Mouse (Mus musculus): ENCODE results near the gene Dot1l. TPM values are rescaled to one million over a fixed set of nuclear protein-coding genes. Genes with fewer than 3 reads are reported as not detected.

Dot1l gene
- polyA plus RNA-seq, 1 experiment = 46.2 TPM

- Histone ChIP-seq H3K4me1 (ENCODE audit: control insufficient read depth, insufficient read depth, insufficient read length) (peaks cover 10% of the 10 kb centered on the region), H3K4me3 (ENCODE audit: extremely low read depth, insufficient read depth, insufficient read length) (peak overlapping the region; percentile 49; the same call in 1 of the 2 replicates), H3K27ac (ENCODE audit: insufficient read depth, low read length) (no peak overlapping the region), H3K36me3 (ENCODE audit: control insufficient read depth, insufficient read depth, low read length) (peaks cover 29% of the 10 kb centered on the region), H3K27me3 (ENCODE audit: control insufficient read depth, insufficient read depth, low read length) (peaks cover 14% of the 10 kb centered on the region)
- TF ChIP-seq POLR2A (IDR thresholded peaks at IDR 0.05; ENCODE audit: low read depth, low read length) (no peak), CTCF (IDR thresholded peaks at IDR 0.05; ENCODE audit: extremely low read depth, insufficient read depth, insufficient read length, insufficient replicate concordance) (no peak)
- WGBS = 67% methylated on average over 34 of the region's 34 CpGs
- DNase-seq (ENCODE audit: low read depth in 1 of 2, low spot score in 2 of 2) = no peak
Observed at GRCm38 (mm10) chr10:80806341-80807056, 51.5 kb downstream of the Dot1l start.

- Histone ChIP-seq H3K4me1 (ENCODE audit: control insufficient read depth, insufficient read depth, insufficient read length) (peaks cover 10% of the 10 kb centered on the region), H3K36me3 (ENCODE audit: control insufficient read depth, insufficient read depth, low read length) (peaks cover 27% of the 10 kb centered on the region), H3K27me3 (ENCODE audit: control insufficient read depth, insufficient read depth, low read length) (peaks cover 14% of the 10 kb centered on the region), H3K27ac (ENCODE audit: insufficient read depth, low read length) (no peak overlapping the region), H3K4me3 (ENCODE audit: extremely low read depth, insufficient read depth, insufficient read length) (peak overlapping the region; percentile 49)
- WGBS = 2% methylated on average over 42 of the region's 58 CpGs
- no peak for TF ChIP-seq CTCF (IDR thresholded peaks at IDR 0.05; ENCODE audit: extremely low read depth, insufficient read depth, insufficient read length, insufficient replicate concordance)
- no peak for TF ChIP-seq POLR2A (IDR thresholded peaks at IDR 0.05; ENCODE audit: low read depth, low read length)
- DNase-seq (ENCODE audit: low read depth in 1 of 2, low spot score in 2 of 2) = peak in 1 of 2 experiments; percentile 55
Observed at GRCm38 (mm10) chr10:80807057-80807627, 52.1 kb downstream of the Dot1l start.

DNA sequence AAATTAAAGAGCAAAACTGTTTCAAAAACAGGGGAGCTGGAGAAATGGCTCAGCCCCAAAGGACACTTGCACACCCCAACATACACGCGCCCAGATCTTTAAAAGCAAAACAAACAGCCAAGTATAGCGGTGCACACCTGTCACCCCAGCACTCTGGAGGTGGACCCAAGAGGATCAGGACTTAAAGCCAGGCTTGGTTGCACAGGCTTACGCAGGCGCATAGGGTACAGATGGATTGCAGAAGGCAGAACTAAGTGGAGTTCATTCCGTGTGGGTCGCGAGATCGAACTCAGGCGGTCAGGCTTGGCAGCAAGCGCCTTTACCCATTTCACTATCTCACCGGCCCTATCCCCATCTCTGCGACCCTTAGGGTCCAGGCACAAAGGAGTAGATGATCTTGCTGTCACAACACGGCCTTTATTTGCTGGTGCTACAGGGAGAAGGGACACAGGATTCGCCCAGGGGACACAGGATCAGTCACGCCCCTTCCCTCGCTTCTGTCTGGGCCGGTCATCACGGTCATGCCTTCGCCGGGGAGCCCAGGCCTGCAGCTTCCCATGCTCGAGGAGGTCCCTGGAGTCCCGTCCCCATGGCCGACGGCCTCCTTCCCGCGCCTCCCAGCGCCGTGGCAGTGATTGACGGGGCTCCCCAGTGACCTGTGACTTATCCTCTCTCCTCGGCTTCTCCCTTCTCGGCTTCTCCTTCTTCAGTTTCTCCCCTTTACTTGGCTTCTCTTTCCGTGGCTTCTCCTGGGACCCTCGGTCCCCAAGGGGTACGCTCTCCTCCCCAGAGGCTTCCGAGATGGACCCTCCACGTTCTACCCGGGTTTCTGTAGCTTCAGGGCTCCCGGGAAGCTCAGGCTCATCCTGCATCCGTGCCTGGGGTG is 53.3 kb downstream of the Dot1l start:
- DNase-seq (ENCODE audit: low read depth in 1 of 2, low spot score in 2 of 2) = no peak
- Histone ChIP-seq H3K27me3 (ENCODE audit: control insufficient read depth, insufficient read depth, low read length) (peaks cover 17% of the 10 kb centered on the region), H3K4me3 (ENCODE audit: extremely low read depth, insufficient read depth, insufficient read length) (no peak overlapping the region), H3K27ac (ENCODE audit: insufficient read depth, low read length) (no peak overlapping the region), H3K36me3 (ENCODE audit: control insufficient read depth, insufficient read depth, low read length) (peaks cover 16% of the 10 kb centered on the region), H3K4me1 (ENCODE audit: control insufficient read depth, insufficient read depth, insufficient read length) (peaks cover 10% of the 10 kb centered on the region)
- TF ChIP-seq CTCF (IDR thresholded peaks at IDR 0.05; ENCODE audit: extremely low read depth, insufficient read depth, insufficient read length, insufficient replicate concordance) = no peak
- TF ChIP-seq POLR2A (IDR thresholded peaks at IDR 0.05; ENCODE audit: low read depth, low read length) = no peak
- 28% methylated on average over 40 of the region's 40 CpGs for WGBS

DNA sequence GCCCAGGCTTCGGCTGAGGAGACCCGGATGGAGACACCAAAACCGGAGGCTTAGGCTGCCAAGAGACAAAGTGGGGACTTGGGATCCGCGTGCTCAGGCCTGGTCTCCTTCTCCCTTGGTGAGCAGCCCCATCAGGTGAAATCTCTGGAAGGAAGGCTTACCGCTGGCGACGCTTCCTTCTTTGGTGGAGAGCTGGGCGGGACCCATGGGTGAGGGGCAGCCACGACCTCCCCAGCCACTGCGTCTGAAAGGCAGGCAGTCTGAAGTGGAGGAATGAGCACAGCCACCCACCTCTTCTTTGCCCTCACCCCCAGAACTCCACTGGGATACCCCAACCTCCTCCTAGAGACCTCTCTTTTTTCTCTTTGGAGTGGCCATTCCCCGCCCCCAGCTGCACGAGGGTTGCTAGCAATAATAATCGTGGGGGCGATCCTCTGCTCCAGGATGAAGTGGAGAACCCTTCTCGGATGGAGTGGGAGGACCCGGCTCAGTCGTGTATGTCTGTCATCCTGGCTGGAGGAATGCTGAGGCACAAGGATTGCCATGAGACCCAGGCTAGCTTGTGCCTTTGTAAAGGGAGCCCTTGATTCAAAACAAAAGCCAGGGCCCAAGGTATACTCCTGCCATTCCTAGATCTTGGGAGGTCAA is 54.1 kb downstream of the Dot1l start:
- Histone ChIP-seq H3K4me1 (ENCODE audit: control insufficient read depth, insufficient read depth, insufficient read length) (peaks cover 10% of the 10 kb centered on the region), H3K4me3 (ENCODE audit: extremely low read depth, insufficient read depth, insufficient read length) (no peak overlapping the region), H3K27me3 (ENCODE audit: control insufficient read depth, insufficient read depth, low read length) (peaks cover 17% of the 10 kb centered on the region), H3K27ac (ENCODE audit: insufficient read depth, low read length) (no peak overlapping the region), H3K36me3 (ENCODE audit: control insufficient read depth, insufficient read depth, low read length) (peaks cover 8% of the 10 kb centered on the region)
- DNase-seq (ENCODE audit: low read depth in 1 of 2, low spot score in 2 of 2) = no peak
- no peak for TF ChIP-seq POLR2A (IDR thresholded peaks at IDR 0.05; ENCODE audit: low read depth, low read length)
- TF ChIP-seq CTCF (IDR thresholded peaks at IDR 0.05; ENCODE audit: extremely low read depth, insufficient read depth, insufficient read length, insufficient replicate concordance) = no peak
- 14% methylated on average over 18 of the region's 18 CpGs for WGBS

GRCm38 (mm10) chr10:80810084-80810483 is 55.1 kb downstream of the Dot1l start:
- Histone ChIP-seq H3K4me1 (ENCODE audit: control insufficient read depth, insufficient read depth, insufficient read length) (peaks cover 10% of the 10 kb centered on the region), H3K4me3 (ENCODE audit: extremely low read depth, insufficient read depth, insufficient read length) (no peak overlapping the region), H3K27ac (ENCODE audit: insufficient read depth, low read length) (no peak overlapping the region), H3K36me3 (ENCODE audit: control insufficient read depth, insufficient read depth, low read length) (no peaks in the 10 kb centered on the region; the same call in 1 of the 2 replicates), H3K27me3 (ENCODE audit: control insufficient read depth, insufficient read depth, low read length) (peaks cover 17% of the 10 kb centered on the region)
- 33% methylated on average over 20 of the region's 20 CpGs for WGBS
- TF ChIP-seq POLR2A (IDR thresholded peaks at IDR 0.05; ENCODE audit: low read depth, low read length) = no peak
- no peak for TF ChIP-seq CTCF (IDR thresholded peaks at IDR 0.05; ENCODE audit: extremely low read depth, insufficient read depth, insufficient read length, insufficient replicate concordance)
- no peak for DNase-seq (ENCODE audit: low read depth in 1 of 2, low spot score in 2 of 2)

DNA sequence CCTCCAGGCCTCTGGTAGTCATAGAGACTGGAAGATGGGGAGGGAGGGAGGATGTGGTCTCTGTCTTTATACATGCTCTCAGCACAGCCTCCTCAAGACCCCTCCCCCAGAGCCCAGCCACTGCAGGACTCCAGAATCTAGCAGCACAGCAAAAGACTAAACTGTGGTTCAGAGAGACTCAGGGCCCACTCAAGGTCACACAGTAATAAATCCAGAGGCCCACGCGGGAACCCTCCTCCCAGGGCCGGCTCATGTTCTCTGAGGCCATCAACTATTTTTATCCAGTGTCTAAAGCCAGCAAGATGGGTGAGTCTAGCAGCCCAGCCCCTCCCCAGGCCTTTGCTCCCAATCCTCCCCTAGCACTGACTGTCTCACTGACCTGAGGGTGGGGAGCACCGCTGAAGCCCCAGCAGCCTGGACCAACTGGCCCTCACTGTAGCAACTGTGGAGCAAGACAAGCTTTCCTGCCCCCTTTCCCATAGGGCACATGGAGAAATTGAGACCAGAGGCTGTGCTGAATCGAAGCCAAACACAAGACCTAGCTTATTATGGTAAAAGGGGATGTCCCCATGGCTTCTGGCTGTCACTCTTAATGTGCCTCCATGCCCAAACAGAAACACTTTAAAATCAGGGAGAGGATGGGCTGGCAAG is 57.5 kb downstream of the Dot1l start:
- no peak overlapping the region for H3K4me3 ChIP-seq (ENCODE audit: extremely low read depth, insufficient read depth, insufficient read length)
- no peaks in the 10 kb centered on the region for H3K4me1 ChIP-seq (ENCODE audit: control insufficient read depth, insufficient read depth, insufficient read length)
- H3K36me3 ChIP-seq (ENCODE audit: control insufficient read depth, insufficient read depth, low read length) = no peaks in the 10 kb centered on the region
- no peak for TF ChIP-seq CTCF (IDR thresholded peaks at IDR 0.05; ENCODE audit: extremely low read depth, insufficient read depth, insufficient read length, insufficient replicate concordance)
- TF ChIP-seq POLR2A (IDR thresholded peaks at IDR 0.05; ENCODE audit: low read depth, low read length) = no peak
- H3K27me3 ChIP-seq (ENCODE audit: control insufficient read depth, insufficient read depth, low read length) = peaks cover 17% of the 10 kb centered on the region
- 68% methylated on average over 5 of the region's 5 CpGs for WGBS
- no peak for DNase-seq (ENCODE audit: low read depth in 1 of 2, low spot score in 2 of 2)
- no peak overlapping the region for H3K27ac ChIP-seq (ENCODE audit: insufficient read depth, low read length)

Measured in spleen, adult 2 months (tissue).